Mouse (Mus musculus): ENCODE data around the gene Cyp2d10. TPM values are rescaled to one million over a fixed set of nuclear protein-coding genes. Genes with fewer than 3 reads are reported as not detected.
A peak's percentile ranks its signal among the peaks of the same experiment; 100 is the strongest.

Cyp2d10 gene
- polyA plus RNA-seq, 1 experiment from 2014 or later, result 0.18 TPM

DNA sequence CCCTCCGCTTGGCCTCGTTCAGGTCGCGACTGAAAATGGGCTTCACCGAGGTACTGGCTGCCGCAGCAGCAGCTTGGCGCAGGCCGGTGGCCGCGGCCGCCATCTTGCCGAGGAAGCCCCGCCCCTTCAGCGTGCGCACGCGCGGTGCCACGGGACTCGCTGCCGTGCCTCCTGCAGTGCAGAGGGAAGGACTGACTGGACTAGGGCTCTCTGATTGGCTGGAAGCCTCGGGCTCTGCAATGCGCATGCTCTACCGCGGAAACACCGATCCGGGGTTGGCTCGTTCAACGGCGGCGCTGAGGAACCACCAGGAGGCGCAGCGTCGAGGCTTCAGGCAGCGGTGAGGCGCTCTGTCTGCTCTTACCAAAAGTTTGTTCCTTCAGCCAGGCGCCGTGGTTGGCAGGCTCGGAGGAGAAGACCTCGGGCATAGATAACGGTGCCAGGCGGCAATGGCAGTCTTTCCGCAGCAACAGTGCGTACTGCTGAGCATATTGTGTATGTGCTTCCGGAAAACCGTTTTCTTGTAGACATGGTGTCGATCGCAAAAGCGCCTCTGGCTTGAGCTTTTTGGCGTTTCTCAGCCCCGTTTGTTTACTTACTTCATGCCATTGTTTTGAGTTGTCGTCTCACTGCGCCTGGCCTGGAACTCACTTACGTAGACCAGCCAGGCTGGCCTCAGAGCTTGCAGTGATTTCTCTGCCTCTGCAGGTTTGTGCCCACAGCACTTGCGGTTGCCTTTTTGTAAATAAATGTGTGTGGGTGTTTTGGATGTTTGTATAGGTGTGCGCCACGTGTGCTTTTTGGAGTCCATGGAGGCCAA is 52.7 kb downstream of the Cyp2d10 start, which contains the start of gene Ndufa6:
Gene Ndufa6, minus strand, starts transcription at position 197 of the 820 bp plus-strand sequence.
- H3K9me3 ChIP-seq (ENCODE audit: control insufficient read depth, low read length), result no peaks in the 10 kb centered on the region
- peaks cover 16% of the 10 kb centered on the region for H3K36me3 ChIP-seq (ENCODE audit: control insufficient read depth, insufficient read depth, low read length)
- H3K27me3 ChIP-seq (ENCODE audit: control insufficient read depth, insufficient read depth, low read depth, low read length), result no peaks in the 10 kb centered on the region
- WGBS, result under 1% methylated on average over 57 of the region's 57 CpGs
- H3K9ac ChIP-seq (ENCODE audit: low read length), result peak within 1 kb of the TSS; percentile 97
- H3K4me2 ChIP-seq (ENCODE audit: low read depth, low read length), result peak within 1 kb of the TSS; percentile 81
- peaks cover 10% of the 10 kb centered on the region for H3K4me1 ChIP-seq (replicated peaks; ENCODE audit: control insufficient read depth, insufficient read depth, low read length)
- H3K4me3 ChIP-seq (ENCODE audit: low read length), result peak within 1 kb of the TSS; percentile 90
- peak within 1 kb of the TSS; percentile 95 for H3K27ac ChIP-seq (ENCODE audit: low read length)
- ATAC-seq (ENCODE audit: low read depth), result peak; percentile 100

DNA sequence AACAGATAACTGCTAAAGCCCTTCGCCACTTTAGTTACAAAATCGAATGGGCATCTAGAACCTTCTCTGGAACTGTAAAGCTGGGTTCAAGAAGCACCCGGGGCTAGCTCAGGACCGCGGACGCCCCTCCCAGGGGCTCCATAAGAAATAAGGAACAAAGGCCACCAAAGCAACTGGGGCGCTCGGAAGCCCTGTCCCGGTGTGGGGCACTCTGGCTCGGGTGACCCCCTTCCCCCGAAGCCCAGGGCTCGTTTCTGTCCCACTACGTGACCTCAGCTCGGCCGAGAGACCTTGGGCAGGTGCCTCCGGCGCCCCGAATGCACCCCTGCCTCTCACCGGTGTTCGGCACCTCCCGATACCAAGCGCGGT is 53.3 kb downstream of the Cyp2d10 start:
- Histone ChIP-seq H3K27me3 (ENCODE audit: control insufficient read depth, insufficient read depth, low read depth, low read length) (no peaks in the 10 kb centered on the region), H3K9ac (ENCODE audit: low read length) (peak overlapping the region; percentile 97), H3K27ac (ENCODE audit: low read length) (peak overlapping the region; percentile 67), H3K4me2 (ENCODE audit: low read depth, low read length) (peak overlapping the region; percentile 81), H3K4me1 (replicated peaks; ENCODE audit: control insufficient read depth, insufficient read depth, low read length) (peaks cover 10% of the 10 kb centered on the region), H3K36me3 (ENCODE audit: control insufficient read depth, insufficient read depth, low read length) (peaks cover 22% of the 10 kb centered on the region), H3K9me3 (ENCODE audit: control insufficient read depth, low read length) (no peaks in the 10 kb centered on the region), H3K4me3 (ENCODE audit: low read length) (peak overlapping the region; percentile 90)
- under 1% methylated on average over 23 of the region's 23 CpGs for WGBS
- peak; percentile 17; the same call in 1 of the 2 replicates for ATAC-seq (ENCODE audit: low read depth)

- no peaks in the 10 kb centered on the region for H3K27me3 ChIP-seq (ENCODE audit: control insufficient read depth, insufficient read depth, low read depth, low read length)
- 21% methylated on average over 14 of the region's 14 CpGs for WGBS
- peaks cover 26% of the 10 kb centered on the region for H3K36me3 ChIP-seq (ENCODE audit: control insufficient read depth, insufficient read depth, low read length)
- H3K4me1 ChIP-seq (replicated peaks; ENCODE audit: control insufficient read depth, insufficient read depth, low read length), result peaks cover 10% of the 10 kb centered on the region
- no peak for ATAC-seq (ENCODE audit: low read depth)
- H3K9ac ChIP-seq (ENCODE audit: low read length), result peak overlapping the region; percentile 97
- H3K4me3 ChIP-seq (ENCODE audit: low read length), result peak overlapping the region; percentile 90
- H3K4me2 ChIP-seq (ENCODE audit: low read depth, low read length), result peak overlapping the region; percentile 81
- no peaks in the 10 kb centered on the region for H3K9me3 ChIP-seq (ENCODE audit: control insufficient read depth, low read length)
- H3K27ac ChIP-seq (ENCODE audit: low read length), result peak overlapping the region; percentile 67
Measured at GRCm38 (mm10) chr15:82353078-82353744, 53.8 kb downstream of the Cyp2d10 start.

Small RNAs within 50 kb of the gene (microRNA-seq; reads per million reads assigned to microRNA genes)
- gene Gm25990, result not detected
- not detected for gene Gm27331
- not detected for gene Gm27622
- gene Mir7684, result not detected

Other genes with a start within 250 kb of the Cyp2d10 start
- gene Shisa8, start 194.4 kb downstream of the Cyp2d10 start, polyA plus RNA-seq (2015; fragmentation: Nextera tagmentation; extraction: Ambion mirVana), result 0.52 and 0.55 TPM in 2 replicates
- not detected in 2 replicates for gene Tnfrsf13c, start 182.8 kb downstream of the Cyp2d10 start, polyA plus RNA-seq (2015; fragmentation: Nextera tagmentation; extraction: Ambion mirVana)
- gene Cenpm, start 162.4 kb downstream of the Cyp2d10 start, polyA plus RNA-seq (2015; fragmentation: Nextera tagmentation; extraction: Ambion mirVana), result 65.1 and 65.7 TPM in 2 replicates
- gene 1500009C09Rik, start 154.8 kb downstream of the Cyp2d10 start, polyA plus RNA-seq (2015; fragmentation: Nextera tagmentation; extraction: Ambion mirVana), result not detected in 2 replicates
- 1.8 and 1.9 TPM in 2 replicates for gene Sept3, start 132.3 kb downstream of the Cyp2d10 start, polyA plus RNA-seq (2015; fragmentation: Nextera tagmentation; extraction: Ambion mirVana)
- gene Wbp2nl, start 108.2 kb downstream of the Cyp2d10 start, polyA plus RNA-seq (2015; fragmentation: Nextera tagmentation; extraction: Ambion mirVana), result 0.25 and 0.38 TPM in 2 replicates
- gene Naga, start 68.3 kb downstream of the Cyp2d10 start, polyA plus RNA-seq (2015; fragmentation: Nextera tagmentation; extraction: Ambion mirVana), result 55.9 and 66.4 TPM in 2 replicates
- 14.1 and 15.6 TPM in 2 replicates for gene Pheta2, start 68.3 kb downstream of the Cyp2d10 start, polyA plus RNA-seq (2015; fragmentation: Nextera tagmentation; extraction: Ambion mirVana)
- 243 and 250 TPM in 2 replicates for gene Smdt1, start 68.2 kb downstream of the Cyp2d10 start, polyA plus RNA-seq (2015; fragmentation: Nextera tagmentation; extraction: Ambion mirVana)
- 313 and 340 TPM in 2 replicates for gene Ndufa6, start 52.9 kb downstream of the Cyp2d10 start, polyA plus RNA-seq (2015; fragmentation: Nextera tagmentation; extraction: Ambion mirVana)
- 9.7 and 12.7 TPM in 2 replicates for gene Cyp2d22, start 26.9 kb downstream of the Cyp2d10 start, polyA plus RNA-seq (2015; fragmentation: Nextera tagmentation; extraction: Ambion mirVana)
- not detected in 2 replicates for gene Cyp2d11, start 13.2 kb downstream of the Cyp2d10 start, polyA plus RNA-seq (2015; fragmentation: Nextera tagmentation; extraction: Ambion mirVana)
- gene Cyp2d9, start 26.2 kb upstream of the Cyp2d10 start, polyA plus RNA-seq (2015; fragmentation: Nextera tagmentation; extraction: Ambion mirVana), result not detected in 2 replicates
- gene Cyp2d12, start 147.9 kb upstream of the Cyp2d10 start, polyA plus RNA-seq (2015; fragmentation: Nextera tagmentation; extraction: Ambion mirVana), result not detected in 2 replicates
- gene Cyp2d34, start 213.8 kb upstream of the Cyp2d10 start, polyA plus RNA-seq (2015; fragmentation: Nextera tagmentation; extraction: Ambion mirVana), result not detected in 2 replicates

All from lung, embryonic 16.5 days (tissue).